Mouse (Mus musculus) forebrain, embryonic 13.5 days (tissue): ENCODE measurements at regions not wholly inside any gene's neighbourhood (a gene's known extent, or its start where the extent isn't known, plus 50 kb on each side); places are given as distances from the start of the nearest gene placed in this dataset.

Experiments
- ATAC-seq: fragments of 200-750 bp; cut with Nextera tagmentation; 2 replicates; pipeline ENCODE4 v1.8.0; 2017
- H3K27ac ChIP-seq: fragments of 300-500 bp; sonication (generic); 2 replicates; pipeline ENCODE4 v1.5.1; 2015; ENCODE audit warnings: inconsistent platforms, mild to moderate bottlenecking, moderate library complexity
- H3K27me3 ChIP-seq: fragments of 300-500 bp; sonication (generic); 2 replicates; pipeline ENCODE4 v1.6.1; 2015; ENCODE audit warnings: mild to moderate bottlenecking, inconsistent platforms
- H3K36me3 ChIP-seq: fragments of 300-500 bp; sonication (generic); 2 replicates; pipeline ENCODE4 v1.6.1; 2015; ENCODE audit warnings: mild to moderate bottlenecking, inconsistent platforms; ENCODE audit not compliant: poor library complexity, severe bottlenecking
- H3K4me1 ChIP-seq: fragments of 300-500 bp; sonication (generic); 2 replicates; pipeline ENCODE4 v1.6.1; 2015; ENCODE audit warnings: inconsistent platforms
- H3K4me2 ChIP-seq: fragments of 300-500 bp; sonication (generic); 2 replicates; pipeline ENCODE4 v1.6.1; 2015; ENCODE audit warnings: inconsistent platforms, mild to moderate bottlenecking, moderate library complexity
- H3K4me3 ChIP-seq: fragments of 300-500 bp; sonication (generic); 2 replicates; pipeline ENCODE4 v1.5.1; 2015; ENCODE audit warnings: mild to moderate bottlenecking, inconsistent platforms
- H3K9ac ChIP-seq: fragments of 300-500 bp; sonication (generic); 2 replicates; pipeline ENCODE4 v1.6.1; 2015; ENCODE audit warnings: mild to moderate bottlenecking, inconsistent platforms
- H3K9me3 ChIP-seq: fragments of 300-500 bp; sonication (generic); replicated peaks from 2 replicates; pipeline ENCODE4 v1.6.1; 2016; ENCODE audit warnings: inconsistent platforms
- WGBS: fragments of 180-500 bp; shearing (Covaris S2); methylation state at CpG from one replicate; pipeline ENCODE4 v1.1.7; 2015; 5-methylcytosine and 5-hydroxymethylcytosine counted together

DNA sequence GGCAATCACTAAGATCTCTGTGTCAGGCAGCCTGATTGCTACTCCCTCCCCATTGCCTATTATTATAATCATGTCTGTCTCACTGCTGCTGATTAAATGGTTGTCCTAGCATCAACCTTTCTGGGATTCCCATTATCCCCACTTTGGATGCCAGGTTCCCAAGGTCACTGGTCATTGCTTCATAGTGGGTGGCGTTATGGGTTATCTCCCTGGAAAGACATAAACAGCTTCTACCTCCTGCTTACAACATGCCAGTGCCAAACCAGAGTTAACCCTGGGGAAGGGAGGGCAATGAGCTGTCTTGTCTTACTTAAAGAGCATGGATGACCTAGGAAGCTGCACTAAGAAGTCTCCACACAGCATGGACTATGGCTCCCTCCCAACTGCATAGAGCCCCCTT is 136.9 kb downstream of the Uaca start:
- Histone ChIP-seq H3K4me2 (no peak overlapping the region), H3K4me3 (no peak overlapping the region), H3K27ac (no peak overlapping the region), H3K4me1 (no peaks in the 10 kb centered on the region), H3K9ac (no peak overlapping the region), H3K9me3 (no peaks in the 10 kb centered on the region), H3K27me3 (peaks cover 3% of the 10 kb centered on the region; the same call in 1 of the 2 replicates), H3K36me3 (no peaks in the 10 kb centered on the region)
- no peak for ATAC-seq
- 91% methylated on average over 1 of the region's 1 CpGs for WGBS

GRCm38 (mm10) chr9:60936937-60937336 is 142.6 kb downstream of the Uaca start:
- Histone ChIP-seq H3K36me3 (no peaks in the 10 kb centered on the region), H3K9ac (no peak overlapping the region), H3K27me3 (peaks cover 7% of the 10 kb centered on the region; the same call in 1 of the 2 replicates), H3K27ac (no peak overlapping the region), H3K9me3 (no peaks in the 10 kb centered on the region), H3K4me3 (no peak overlapping the region), H3K4me2 (no peak overlapping the region), H3K4me1 (peaks cover 13% of the 10 kb centered on the region)
- 91% methylated on average over 9 of the region's 9 CpGs for WGBS
- ATAC-seq, result no peak

DNA sequence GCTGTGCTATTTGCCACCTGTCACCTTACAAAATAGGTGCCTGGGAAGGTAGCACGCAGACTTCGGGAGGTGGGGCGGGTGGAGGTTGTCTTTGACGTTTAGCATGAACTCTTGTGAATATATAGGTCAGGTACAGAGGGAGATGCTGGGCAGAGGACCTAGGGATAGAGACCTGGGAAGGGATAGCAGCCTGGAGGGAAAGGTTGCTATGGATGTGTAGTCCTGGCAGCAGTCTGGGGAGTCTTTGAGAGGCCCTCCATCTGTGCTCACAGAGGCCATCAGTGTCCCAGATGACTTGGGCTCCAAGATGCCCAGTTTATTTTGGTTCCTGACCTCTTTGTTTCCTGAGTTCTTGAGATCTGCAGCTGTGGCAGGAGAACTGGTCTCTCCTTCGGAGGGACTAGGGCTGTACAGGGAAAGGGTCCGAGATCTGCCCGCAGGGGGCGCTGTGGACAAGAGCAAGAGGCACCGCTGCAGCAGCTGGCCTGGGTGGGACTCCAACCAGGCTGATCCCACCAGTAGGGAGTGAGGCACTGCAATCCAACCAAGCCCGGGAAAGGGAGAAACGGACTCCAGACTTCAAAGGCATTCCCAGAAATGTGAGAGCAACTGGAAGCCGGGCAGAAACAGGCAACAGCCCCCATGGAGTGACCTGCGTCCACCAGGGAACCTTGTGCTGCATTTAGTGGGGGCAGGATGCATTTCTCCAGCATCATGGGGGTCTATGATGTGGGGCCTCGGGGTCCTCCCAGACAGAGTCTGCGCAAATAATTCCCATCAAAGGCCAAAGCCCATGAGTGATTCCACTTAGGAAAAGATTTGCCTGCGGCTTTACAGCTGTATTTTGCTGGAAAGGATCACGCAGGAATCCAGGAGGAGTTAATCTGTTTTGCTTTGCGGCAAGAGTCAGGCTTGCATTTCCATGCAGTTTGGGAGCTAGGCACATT is 145.8 kb downstream of the Uaca start:
- Histone ChIP-seq H3K36me3 (no peaks in the 10 kb centered on the region), H3K4me2 (peak overlapping the region; percentile 16; the same call in 1 of the 2 replicates), H3K27ac (no peak overlapping the region), H3K27me3 (0 out of 2 replicates have a peak, but pooled peaks cover 4% of the 10 kb centered on the region), H3K9ac (no peak overlapping the region), H3K4me3 (no peak overlapping the region), H3K4me1 (peaks cover 13% of the 10 kb centered on the region), H3K9me3 (no peaks in the 10 kb centered on the region)
- ATAC-seq, result peak; percentile 95
- 24% methylated on average over 18 of the region's 18 CpGs for WGBS

DNA sequence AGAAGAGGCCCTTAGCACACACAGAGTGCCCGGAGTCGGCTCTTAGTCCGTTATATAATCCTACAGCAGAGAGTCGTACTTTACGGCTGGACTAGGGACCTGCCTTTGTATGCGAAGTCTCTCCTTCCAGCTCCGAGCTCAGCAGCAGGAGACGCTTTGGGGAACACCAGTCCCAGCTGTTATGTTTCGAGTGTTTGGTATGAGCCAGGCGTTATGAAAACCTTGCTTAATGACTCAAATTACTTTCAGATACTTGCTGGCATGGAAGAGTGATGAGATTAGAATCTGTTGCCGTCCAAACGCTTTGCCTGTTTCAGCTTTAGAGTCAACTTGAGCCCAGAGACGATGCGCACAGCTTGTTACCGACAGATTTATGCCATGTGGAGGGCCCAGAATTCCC is 153.0 kb downstream of the Uaca start:
- Histone ChIP-seq H3K27me3 (peaks cover 7% of the 10 kb centered on the region), H3K9me3 (no peaks in the 10 kb centered on the region), H3K4me1 (peaks cover 21% of the 10 kb centered on the region), H3K4me2 (no peak overlapping the region), H3K4me3 (no peak overlapping the region), H3K9ac (no peak overlapping the region), H3K36me3 (no peaks in the 10 kb centered on the region), H3K27ac (no peak overlapping the region)
- no peak for ATAC-seq
- WGBS, result 82% methylated on average over 15 of the region's 15 CpGs

DNA sequence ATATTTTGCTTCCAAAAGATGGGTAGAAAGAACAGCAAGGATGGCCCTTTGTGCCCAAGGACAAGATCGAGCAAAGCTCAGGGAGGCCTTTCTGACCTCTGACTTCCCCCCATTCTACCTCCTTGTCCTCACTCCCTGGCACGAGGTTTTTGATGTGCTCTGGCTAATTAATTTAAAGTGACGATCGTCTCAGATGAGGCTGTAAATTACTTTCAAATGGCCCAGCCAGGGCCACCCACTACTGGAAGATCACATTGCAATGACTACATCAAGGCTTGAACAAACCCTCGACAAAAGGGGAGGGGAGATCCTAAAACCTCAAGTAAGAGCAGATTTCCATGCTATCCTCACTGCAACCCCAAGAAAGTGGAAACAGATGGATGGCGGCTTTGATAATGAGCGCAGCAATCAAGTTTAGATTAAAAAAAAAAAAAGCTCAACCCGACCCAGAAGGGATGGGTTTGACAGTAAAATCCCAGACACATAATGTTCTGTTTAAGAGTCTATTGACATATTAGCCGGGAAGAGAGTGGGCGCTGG is 154.3 kb downstream of the Uaca start:
- Histone ChIP-seq H3K27me3 (peaks cover 7% of the 10 kb centered on the region), H3K4me3 (no peak overlapping the region), H3K9ac (no peak overlapping the region), H3K27ac (no peak overlapping the region), H3K4me1 (peaks cover 21% of the 10 kb centered on the region), H3K9me3 (no peaks in the 10 kb centered on the region), H3K4me2 (no peak overlapping the region), H3K36me3 (no peaks in the 10 kb centered on the region)
- no peak for ATAC-seq
- WGBS, result 50% methylated on average over 10 of the region's 10 CpGs

GRCm38 (mm10) chr9:60950161-60950560 is 155.8 kb downstream of the Uaca start:
- Histone ChIP-seq H3K4me2 (no peak overlapping the region), H3K4me1 (peaks cover 21% of the 10 kb centered on the region), H3K36me3 (no peaks in the 10 kb centered on the region), H3K9me3 (no peaks in the 10 kb centered on the region), H3K27me3 (peaks cover 7% of the 10 kb centered on the region), H3K9ac (no peak overlapping the region), H3K4me3 (no peak overlapping the region), H3K27ac (peak overlapping the region; percentile 88)
- ATAC-seq, result no peak
- WGBS, result 95% methylated on average over 5 of the region's 5 CpGs

- H3K9me3 ChIP-seq, result no peaks in the 10 kb centered on the region
- H3K9ac ChIP-seq, result no peak overlapping the region
- H3K36me3 ChIP-seq, result no peaks in the 10 kb centered on the region
- 0 out of 2 replicates have a peak, but pooled peaks have one; percentile 70 for ATAC-seq
- peak overlapping the region; percentile 88 for H3K27ac ChIP-seq
- 4% methylated on average over 10 of the region's 10 CpGs for WGBS
- peaks cover 21% of the 10 kb centered on the region for H3K4me1 ChIP-seq
- H3K4me3 ChIP-seq, result no peak overlapping the region
- peaks cover 5% of the 10 kb centered on the region for H3K27me3 ChIP-seq
- peak overlapping the region; percentile 1; the same call in 1 of the 2 replicates for H3K4me2 ChIP-seq
Measured at GRCm38 (mm10) chr9:60951071-60951561, 156.8 kb downstream of the Uaca start.

- no peak overlapping the region for H3K4me3 ChIP-seq
- no peaks in the 10 kb centered on the region for H3K27me3 ChIP-seq
- no peak overlapping the region for H3K4me2 ChIP-seq
- H3K36me3 ChIP-seq, result no peaks in the 10 kb centered on the region
- H3K27ac ChIP-seq, result no peak overlapping the region
- WGBS, result 51% methylated on average over 5 of the region's 5 CpGs
- H3K4me1 ChIP-seq, result no peaks in the 10 kb centered on the region
- no peaks in the 10 kb centered on the region for H3K9me3 ChIP-seq
- no peak overlapping the region for H3K9ac ChIP-seq
- ATAC-seq, result peak; percentile 19; the same call in 1 of the 2 replicates
Measured at GRCm38 (mm10) chr9:60957438-60957837, 163.1 kb downstream of the Uaca start.

GRCm38 (mm10) chr9:60959537-60959936 is 165.2 kb downstream of the Uaca start:
- H3K36me3 ChIP-seq, result no peaks in the 10 kb centered on the region

DNA sequence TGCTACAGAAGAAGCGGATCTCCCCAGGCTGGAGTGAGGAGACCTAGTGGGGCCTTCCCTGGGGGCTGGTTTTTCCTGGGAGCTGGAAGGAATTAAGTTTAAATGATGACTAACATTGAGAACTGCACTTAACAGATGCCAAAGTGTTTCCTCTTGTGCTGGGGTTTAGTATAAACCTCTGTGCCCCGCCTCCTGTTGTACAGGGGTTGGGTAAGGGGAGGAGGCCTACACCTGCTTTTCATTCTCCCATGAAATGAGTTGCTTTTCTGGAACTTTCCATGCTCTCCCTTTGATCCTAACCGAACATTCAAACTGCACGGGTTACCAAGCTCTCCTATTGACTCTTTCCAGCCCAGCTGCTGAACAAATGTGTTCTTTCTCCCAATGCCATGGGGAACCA is 167.7 kb downstream of the Uaca start:
- 83% methylated on average over 4 of the region's 4 CpGs for whole genome bisulfite sequencing
- Histone ChIP-seq H3K27me3 (no peaks in the 10 kb centered on the region), H3K4me1 (no peaks in the 10 kb centered on the region), H3K9me3 (no peaks in the 10 kb centered on the region), H3K36me3 (no peaks in the 10 kb centered on the region), H3K4me3 (no peak overlapping the region), H3K4me2 (no peak overlapping the region), H3K27ac (no peak overlapping the region), H3K9ac (no peak overlapping the region)
- ATAC-seq, result no peak

More at GRCm38 (mm10) chr9:60959537-60959936, 165.2 kb downstream of the Uaca start:
- no peak for ATAC-seq
- no peaks in the 10 kb centered on the region for H3K4me1 ChIP-seq
- no peaks in the 10 kb centered on the region for H3K9me3 ChIP-seq
- H3K27ac ChIP-seq, result no peak overlapping the region
- no peaks in the 10 kb centered on the region for H3K27me3 ChIP-seq
- WGBS, result 91% methylated on average over 6 of the region's 6 CpGs
- H3K4me3 ChIP-seq, result no peak overlapping the region
- H3K9ac ChIP-seq, result no peak overlapping the region
- H3K4me2 ChIP-seq, result no peak overlapping the region

- H3K4me3 ChIP-seq, result no peak overlapping the region
- WGBS, result 84% methylated on average over 1 of the region's 1 CpGs
- H3K9ac ChIP-seq, result no peak overlapping the region
- H3K27me3 ChIP-seq, result no peaks in the 10 kb centered on the region
- no peaks in the 10 kb centered on the region for H3K36me3 ChIP-seq
- 0 out of 2 replicates have a peak, but pooled peaks cover 8% of the 10 kb centered on the region for H3K4me1 ChIP-seq
- no peak overlapping the region for H3K4me2 ChIP-seq
- no peaks in the 10 kb centered on the region for H3K9me3 ChIP-seq
- no peak overlapping the region for H3K27ac ChIP-seq
- ATAC-seq, result no peak
Measured at GRCm38 (mm10) chr9:60965641-60966040, 171.3 kb downstream of the Uaca start.
